Mouse (Mus musculus) lung, postnatal 0 days (tissue): ENCODE data around the gene Gm45623.

Experiments
- CTCF ChIP-seq: IDR thresholded peaks from 2 replicates; pipeline ENCODE4 v1.5.1; 2016; ENCODE audit warnings: antibody characterized with exemption, mild to moderate bottlenecking
- EP300 ChIP-seq: IDR thresholded peaks from 2 replicates; pipeline ENCODE4 v1.6.1; 2016; ENCODE audit warnings: antibody characterized with exemption, mild to moderate bottlenecking, control low read depth

DNA sequence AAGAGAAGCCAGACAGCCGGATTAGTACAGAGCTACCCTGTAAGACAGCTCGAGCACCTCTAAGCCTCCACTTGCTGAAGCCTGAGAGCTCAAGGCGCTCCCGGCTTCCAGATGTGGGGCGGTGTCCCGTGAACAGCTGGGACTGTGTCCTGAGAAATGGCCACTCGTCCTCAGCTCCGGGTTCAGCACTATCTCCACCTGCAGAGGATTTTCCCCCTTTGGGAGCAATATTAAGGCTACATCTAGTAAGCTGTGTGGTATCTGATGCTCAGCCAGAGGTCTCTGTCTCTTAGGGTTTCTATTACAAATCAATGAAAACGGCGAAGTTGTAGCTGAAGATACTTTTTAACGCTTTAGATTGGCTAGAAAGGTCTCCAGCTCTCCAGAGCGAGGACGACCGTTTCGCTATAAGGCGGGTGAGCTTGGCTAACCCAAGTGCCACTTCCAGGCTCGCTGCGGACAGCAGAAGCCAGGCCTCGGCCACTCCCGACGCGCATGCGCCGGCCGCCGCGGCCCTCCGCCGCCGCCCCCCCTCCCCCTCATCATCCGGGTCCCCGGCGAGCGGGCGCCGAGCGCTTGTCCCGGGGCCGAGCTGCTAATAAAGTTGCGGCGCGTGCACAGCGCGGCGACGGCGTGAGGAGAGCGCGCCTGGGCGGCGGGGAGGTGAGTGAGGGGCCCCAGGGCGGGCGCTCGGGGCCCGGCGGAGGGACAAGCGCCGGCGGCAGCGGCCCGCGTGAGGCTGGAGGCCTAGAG is 51.0 kb downstream of the Gm45623 start, which contains the start of gene Smad5:
- no peak for TF ChIP-seq EP300
- no peak for TF ChIP-seq CTCF
